Mouse (Mus musculus) kidney, adult 2 months (tissue): ENCODE results near the gene Oit3.

Experiments
- CTCF ChIP-seq: fragments of 200-500 bp; conservative IDR thresholded peaks from 2 replicates; pipeline ENCODE4 v1.5.1; 2011; ENCODE audit warnings: low read depth, mild to moderate bottlenecking, control low read depth, low read length, moderate library complexity, mixed read lengths; ENCODE audit not compliant: insufficient read depth, insufficient read length
- POLR2A ChIP-seq: fragments of 200-500 bp; IDR thresholded peaks from one replicate; pipeline ENCODE4 v1.6.1; 2011; ENCODE audit warnings: low read depth, low read length, control low read depth

DNA sequence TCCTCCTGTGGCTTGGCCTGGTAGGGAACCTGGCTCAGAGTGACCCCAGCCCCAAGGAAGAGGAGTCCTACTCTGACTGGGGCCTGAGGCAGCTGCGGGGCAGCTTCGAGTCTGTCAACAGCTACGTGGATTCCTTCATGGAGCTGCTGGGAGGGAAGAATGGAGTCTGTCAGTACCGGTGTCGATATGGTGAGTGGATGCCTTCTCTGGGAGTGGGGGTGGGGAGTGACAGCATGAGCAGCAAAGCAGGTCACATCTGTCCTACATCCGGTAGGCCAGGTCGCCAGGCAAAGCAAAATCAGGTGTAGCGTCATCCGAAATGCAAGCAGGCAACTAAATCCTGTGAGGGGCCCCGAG, 37.8 kb downstream of the Oit3 start:
- no peak for TF ChIP-seq CTCF
- no peak for TF ChIP-seq POLR2A
